Mouse (Mus musculus) G1E (cell line): ENCODE data around the gene Jmy.

Experiments
- CTCF ChIP-seq: IDR thresholded peaks from 2 replicates; pipeline ENCODE4 v1.5.1; 2012; ENCODE audit warnings: low read depth, low read length, inconsistent platforms, mixed read lengths
- GATA1 ChIP-seq: IDR thresholded peaks from 2 replicates; pipeline ENCODE4 v1.6.1; 2012; ENCODE audit warnings: borderline replicate concordance, low read length, inconsistent platforms, mixed read lengths
- GATA2 ChIP-seq: IDR thresholded peaks from 2 replicates; pipeline ENCODE4 v1.6.1; 2012; ENCODE audit warnings: low read depth, low read length, inconsistent platforms, borderline replicate concordance
- POLR2AphosphoS5 ChIP-seq: IDR thresholded peaks from 2 replicates; pipeline ENCODE4 v1.6.1; 2012; ENCODE audit warnings: low read depth, low read length, inconsistent platforms; ENCODE audit not compliant: insufficient replicate concordance

GRCm38 (mm10) chr13:93423224-93423623, 76.4 kb downstream of the Jmy start:
- TF ChIP-seq GATA2 = no peak
- TF ChIP-seq CTCF = no peak
- no peak for TF ChIP-seq POLR2AphosphoS5
- TF ChIP-seq GATA1 = no peak
